Mouse (Mus musculus) heart, postnatal 0 days (tissue): ENCODE data around the gene Vcan. TPM values are rescaled to one million over a fixed set of nuclear protein-coding genes. Genes with fewer than 3 reads are reported as not detected.

Experiments
- ATAC-seq: fragments of 200-750 bp; cut with Nextera tagmentation; 2 replicates; pipeline ENCODE4 v1.8.0; 2017; ENCODE audit warnings: low read depth, moderate number of reproducible peaks, moderate library complexity; ENCODE audit not compliant: insufficient read depth
- DNase-seq: peaks from one replicate; pipeline ENCODE4 v3.0.0-alpha.2; 2016; ENCODE audit warnings: low spot score
- H3K27ac ChIP-seq: fragments of 300-500 bp; sonication (generic); 2 replicates; pipeline ENCODE4 v1.5.1; 2014; ENCODE audit warnings: low read depth, mild to moderate bottlenecking
- H3K27me3 ChIP-seq: fragments of 300-500 bp; sonication (generic); 2 replicates; pipeline ENCODE4 v1.6.1; 2014; ENCODE audit warnings: low read length, mixed read lengths; ENCODE audit not compliant: control insufficient read depth, insufficient read depth
- H3K36me3 ChIP-seq: fragments of 300-500 bp; sonication (generic); replicated peaks from 2 replicates; pipeline ENCODE4 v1.6.1; 2014; ENCODE audit warnings: low read length, mixed read lengths; ENCODE audit not compliant: control insufficient read depth, insufficient read depth
- H3K4me1 ChIP-seq: fragments of 300-500 bp; sonication (generic); 2 replicates; pipeline ENCODE4 v1.6.1; 2014; ENCODE audit warnings: antibody characterized with exemption; ENCODE audit not compliant: control insufficient read depth, insufficient read depth
- H3K4me2 ChIP-seq: fragments of 300-500 bp; sonication (generic); 2 replicates; pipeline ENCODE4 v1.6.1; 2014; ENCODE audit warnings: low read depth, mild to moderate bottlenecking, low read length, moderate library complexity
- H3K4me3 ChIP-seq: fragments of 300-500 bp; sonication (generic); 2 replicates; pipeline ENCODE4 v1.5.1; 2014; ENCODE audit warnings: low read depth, low read length
- H3K9ac ChIP-seq: fragments of 300-500 bp; sonication (generic); replicated peaks from 2 replicates; pipeline ENCODE4 v1.6.1; 2014; ENCODE audit warnings: low read depth, low read length, mixed read lengths
- H3K9me3 ChIP-seq: fragments of 300-500 bp; sonication (generic); replicated peaks from 2 replicates; pipeline ENCODE4 v1.6.1; 2016; ENCODE audit warnings: low read length; ENCODE audit not compliant: control insufficient read depth
- CTCF ChIP-seq: IDR thresholded peaks from 2 replicates; pipeline ENCODE4 v1.5.1; 2016; ENCODE audit warnings: antibody characterized with exemption, control low read depth, low read depth
- EP300 ChIP-seq: IDR thresholded peaks from 2 replicates; pipeline ENCODE4 v1.6.1; 2016; ENCODE audit warnings: antibody characterized with exemption, low read depth
- WGBS: fragments of 180-500 bp; shearing (Covaris S2); extraction: QIAGEN DNeasy Blood & Tissue Kit; methylation state at CpG from one replicate; pipeline ENCODE4 v1.1.7; 2014; 5-methylcytosine and 5-hydroxymethylcytosine counted together
- polyA plus RNA-seq: library from polyadenylated mRNA; unstranded; fragments of >200 nt; fragmentation: Nextera tagmentation; extraction: Ambion mirVana; gene quantifications from 2 replicates; pipeline ENCODE4 v1.2.1, GENCODE M21; 2015
- total RNA-seq: library from RNA; depleted of rRNA; stranded (reverse); fragments of >200 nt; gene quantifications from 2 replicates; pipeline ENCODE4 v1.2.3, GENCODE M21; 2014; ENCODE audit warnings: low replicate concordance

Vcan gene
- total and polyA plus RNA-seq, 2 experiments from 2014 or later: 14.7 to 41.4 TPM

- WGBS: 34% methylated on average over 4 of the region's 4 CpGs
- H3K4me2 ChIP-seq: no peak overlapping the region
- no peaks in the 10 kb centered on the region for H3K9me3 ChIP-seq
- no peak for ATAC-seq
- H3K36me3 ChIP-seq: peaks cover 20% of the 10 kb centered on the region
- TF ChIP-seq EP300: no peak
- TF ChIP-seq CTCF: no peak
- H3K4me3 ChIP-seq: no peak overlapping the region
- H3K9ac ChIP-seq: no peak overlapping the region
- H3K27me3 ChIP-seq: no peaks in the 10 kb centered on the region
- H3K4me1 ChIP-seq: no peaks in the 10 kb centered on the region
- no peak overlapping the region for H3K27ac ChIP-seq
- DNase-seq: no peak
Measured at GRCm38 (mm10) chr13:89709497-89710201, 32.7 kb downstream of the Vcan start.

- WGBS: 73% methylated on average over 7 of the region's 7 CpGs
- H3K27me3 ChIP-seq: no peaks in the 10 kb centered on the region
- no peaks in the 10 kb centered on the region for H3K4me1 ChIP-seq
- no peak overlapping the region for H3K9ac ChIP-seq
- peaks cover 27% of the 10 kb centered on the region for H3K36me3 ChIP-seq
- H3K4me2 ChIP-seq: no peak overlapping the region
- TF ChIP-seq EP300: no peak
- no peak for TF ChIP-seq CTCF
- H3K27ac ChIP-seq: no peak overlapping the region
- DNase-seq (no peak), ATAC-seq (no peak)
- no peaks in the 10 kb centered on the region for H3K9me3 ChIP-seq
- H3K4me3 ChIP-seq: no peak overlapping the region
Measured at GRCm38 (mm10) chr13:89708151-89708927, 34.0 kb downstream of the Vcan start.

- no peak overlapping the region for H3K27ac ChIP-seq
- DNase-seq (no peak), ATAC-seq (no peak)
- H3K9ac ChIP-seq: no peak overlapping the region
- H3K36me3 ChIP-seq: peaks cover 31% of the 10 kb centered on the region
- H3K27me3 ChIP-seq: no peaks in the 10 kb centered on the region
- no peaks in the 10 kb centered on the region for H3K4me1 ChIP-seq
- H3K4me2 ChIP-seq: no peak overlapping the region
- TF ChIP-seq CTCF: no peak; the same call in 1 of the 2 replicates
- 0 out of 2 replicates have a peak, but pooled peaks cover 4% of the 10 kb centered on the region for H3K9me3 ChIP-seq
- no peak overlapping the region for H3K4me3 ChIP-seq
- WGBS: 84% methylated on average over 4 of the region's 4 CpGs
Measured at GRCm38 (mm10) chr13:89702395-89702794, 39.9 kb downstream of the Vcan start.

GRCm38 (mm10) chr13:89699998-89700555 is 42.2 kb downstream of the Vcan start:
- no peak overlapping the region for H3K4me2 ChIP-seq
- DNase-seq: no peak
- ATAC-seq: no peak
- no peak for TF ChIP-seq EP300
- no peak for TF ChIP-seq CTCF
- H3K4me3 ChIP-seq: no peak overlapping the region
- no peaks in the 10 kb centered on the region for H3K4me1 ChIP-seq
- H3K9me3 ChIP-seq: 0 out of 2 replicates have a peak, but pooled peaks cover 4% of the 10 kb centered on the region
- H3K36me3 ChIP-seq: peaks cover 22% of the 10 kb centered on the region
- no peak overlapping the region for H3K9ac ChIP-seq
- WGBS: 82% methylated on average over 2 of the region's 2 CpGs
- no peaks in the 10 kb centered on the region for H3K27me3 ChIP-seq
- H3K27ac ChIP-seq: no peak overlapping the region

GRCm38 (mm10) chr13:89692597-89692996 is 49.7 kb downstream of the Vcan start:
- H3K27me3 ChIP-seq: no peaks in the 10 kb centered on the region
- no peaks in the 10 kb centered on the region for H3K9me3 ChIP-seq
- no peak overlapping the region for H3K9ac ChIP-seq
- H3K4me1 ChIP-seq: no peaks in the 10 kb centered on the region
- DNase-seq (no peak), ATAC-seq (no peak)
- 73% methylated on average over 1 of the region's 1 CpGs for WGBS
- no peak overlapping the region for H3K4me2 ChIP-seq
- H3K36me3 ChIP-seq: peaks cover 30% of the 10 kb centered on the region
- no peak overlapping the region for H3K4me3 ChIP-seq
- H3K27ac ChIP-seq: no peak overlapping the region
- TF ChIP-seq CTCF: no peak
- TF ChIP-seq EP300: no peak
